Mouse (Mus musculus): ENCODE measurements at regions not wholly inside any gene's neighbourhood (a gene's known extent, or its start where the extent isn't known, plus 50 kb on each side); places are given as distances from the start of the nearest gene placed in this dataset.
"Not testable (repeated sequence)": the region's sequence is repeated elsewhere in the genome, so short reads cannot be mapped to it uniquely, and the experiment has no call there.

DNA sequence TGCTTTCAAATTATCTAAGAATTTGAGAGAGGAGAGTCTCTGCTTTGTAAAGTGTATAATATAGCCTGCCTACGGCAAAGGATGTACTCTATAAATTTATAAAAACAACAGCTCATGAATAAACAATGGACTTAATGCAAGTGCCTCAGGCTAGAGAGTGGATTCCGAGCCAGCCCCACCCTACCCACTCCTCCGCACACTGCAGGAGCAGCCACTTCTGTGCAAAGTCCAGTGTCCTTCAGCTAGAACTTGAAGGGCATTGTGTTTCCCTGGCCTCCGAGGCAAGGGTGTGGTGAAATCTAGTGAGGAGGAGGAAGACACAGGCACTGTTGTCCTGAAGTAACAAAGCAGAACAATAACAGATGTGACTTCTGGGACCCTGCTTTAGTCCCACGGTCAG lies 98.4 kb upstream of the Arl4c start:
- ATAC-seq (ENCODE audit: low FRiP score) (no peak), DNase-seq (ENCODE audit: low spot score) (no peak)
- H3K27ac ChIP-seq, result no peak overlapping the region
- no peak overlapping the region for H3K9ac ChIP-seq
- H3K36me3 ChIP-seq (replicated peaks; ENCODE audit: control insufficient read depth, insufficient read depth), result no peaks in the 10 kb centered on the region
- H3K27me3 ChIP-seq (ENCODE audit: control insufficient read depth, insufficient read depth, low read length), result no peaks in the 10 kb centered on the region
- no peaks in the 10 kb centered on the region; the same call in 1 of the 2 replicates for H3K4me1 ChIP-seq (replicated peaks; ENCODE audit: control insufficient read depth, insufficient read depth, low read length)
- H3K9me3 ChIP-seq (ENCODE audit: control insufficient read depth, low read length), result no peaks in the 10 kb centered on the region
- no peak overlapping the region for H3K4me3 ChIP-seq (replicated peaks; ENCODE audit: low read length)
- 30% methylated on average over 5 of the region's 5 CpGs for WGBS
- H3K4me2 ChIP-seq (replicated peaks), result no peak overlapping the region

DNA sequence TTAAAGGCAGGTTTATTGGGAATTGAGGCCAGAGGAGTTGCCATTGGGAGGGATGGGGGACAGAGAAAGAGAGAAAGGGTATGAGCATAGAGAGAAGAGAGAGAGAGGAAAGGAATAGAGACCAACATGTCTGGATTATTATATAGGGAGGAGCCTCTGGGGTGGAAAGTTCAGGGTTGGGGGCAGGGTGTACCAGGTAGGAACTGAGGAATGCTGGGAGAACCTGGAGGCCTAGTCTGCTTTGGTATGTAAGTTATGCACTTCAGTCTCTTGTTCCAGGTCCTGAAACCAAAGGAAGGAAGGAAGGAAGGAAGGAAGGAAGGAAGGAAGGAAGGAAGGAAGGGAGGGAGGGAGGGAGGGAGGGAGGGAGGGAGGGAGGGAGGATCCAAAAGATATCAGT lies 99.1 kb upstream of the Arl4c start:
- H3K9me3 ChIP-seq (ENCODE audit: control insufficient read depth, low read length); DNase-seq (ENCODE audit: low spot score); H3K4me2 ChIP-seq (replicated peaks); H3K36me3 ChIP-seq (replicated peaks; ENCODE audit: control insufficient read depth, insufficient read depth); H3K4me3 ChIP-seq (replicated peaks; ENCODE audit: low read length); ATAC-seq (ENCODE audit: low FRiP score); H3K27me3 ChIP-seq (ENCODE audit: control insufficient read depth, insufficient read depth, low read length); H3K27ac ChIP-seq; H3K9ac ChIP-seq; H3K4me1 ChIP-seq (replicated peaks; ENCODE audit: control insufficient read depth, insufficient read depth, low read length): not testable (repeated sequence)

DNA sequence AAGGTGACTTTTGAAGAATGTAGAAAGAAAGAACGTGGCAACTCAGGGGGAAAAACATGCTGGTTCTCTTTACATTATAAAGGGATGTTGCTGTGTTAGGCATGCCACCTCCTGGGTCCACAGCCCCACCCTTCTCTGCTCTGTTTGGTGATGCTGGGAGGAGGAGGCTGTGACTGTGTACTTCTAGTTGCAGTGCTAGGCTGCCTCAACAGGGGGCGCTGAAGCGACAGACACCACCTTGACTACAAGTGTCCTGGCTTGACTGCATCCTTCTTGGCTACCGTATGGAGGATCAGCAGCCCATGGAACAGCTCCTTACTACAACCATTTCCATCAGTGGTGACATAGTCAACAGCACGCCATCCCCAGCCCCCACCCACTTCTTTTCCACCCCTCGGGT lies 104.9 kb upstream of the Arl4c start:
- H3K9ac ChIP-seq, result no peak overlapping the region
- no peak overlapping the region for H3K27ac ChIP-seq
- H3K27me3 ChIP-seq (ENCODE audit: control insufficient read depth, insufficient read depth, low read length), result no peaks in the 10 kb centered on the region
- no peak for ATAC-seq (ENCODE audit: low FRiP score)
- DNase-seq (ENCODE audit: low spot score), result no peak
- no peak overlapping the region for H3K4me2 ChIP-seq (replicated peaks)
- 57% methylated on average over 6 of the region's 6 CpGs for WGBS
- no peaks in the 10 kb centered on the region for H3K4me1 ChIP-seq (replicated peaks; ENCODE audit: control insufficient read depth, insufficient read depth, low read length)
- no peak overlapping the region for H3K4me3 ChIP-seq (replicated peaks; ENCODE audit: low read length)
- H3K36me3 ChIP-seq (replicated peaks; ENCODE audit: control insufficient read depth, insufficient read depth), result no peaks in the 10 kb centered on the region
- no peaks in the 10 kb centered on the region for H3K9me3 ChIP-seq (ENCODE audit: control insufficient read depth, low read length)

DNA sequence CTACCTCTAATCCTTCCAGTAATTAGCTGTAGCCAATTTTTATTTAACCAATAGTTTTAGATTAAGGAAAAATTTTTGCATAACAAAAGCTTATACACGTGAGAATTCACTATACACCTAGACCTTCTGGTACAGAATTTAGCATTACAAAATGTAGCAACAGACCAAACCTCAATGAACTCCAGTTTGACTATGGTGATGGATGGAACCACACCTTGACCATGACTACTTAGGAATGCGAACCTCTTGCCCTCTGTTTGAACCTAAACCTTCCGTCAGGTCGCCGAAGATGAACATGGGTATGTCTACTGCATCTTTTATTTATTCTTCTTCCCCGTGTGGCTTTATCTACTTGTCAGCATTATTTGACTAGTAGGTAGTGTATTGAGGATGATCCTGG lies 105.9 kb upstream of the Arl4c start:
- DNase-seq (ENCODE audit: low spot score), result no peak
- Histone ChIP-seq H3K4me2 (replicated peaks) (no peak overlapping the region), H3K9ac (no peak overlapping the region), H3K36me3 (replicated peaks; ENCODE audit: control insufficient read depth, insufficient read depth) (no peaks in the 10 kb centered on the region), H3K4me1 (replicated peaks; ENCODE audit: control insufficient read depth, insufficient read depth, low read length) (no peaks in the 10 kb centered on the region; the same call in 1 of the 2 replicates), H3K27me3 (ENCODE audit: control insufficient read depth, insufficient read depth, low read length) (no peaks in the 10 kb centered on the region), H3K4me3 (replicated peaks; ENCODE audit: low read length) (no peak overlapping the region), H3K9me3 (ENCODE audit: control insufficient read depth, low read length) (no peaks in the 10 kb centered on the region), H3K27ac (no peak overlapping the region)
- 91% methylated on average over 6 of the region's 6 CpGs for WGBS
- no peak for ATAC-seq (ENCODE audit: low FRiP score)

DNA sequence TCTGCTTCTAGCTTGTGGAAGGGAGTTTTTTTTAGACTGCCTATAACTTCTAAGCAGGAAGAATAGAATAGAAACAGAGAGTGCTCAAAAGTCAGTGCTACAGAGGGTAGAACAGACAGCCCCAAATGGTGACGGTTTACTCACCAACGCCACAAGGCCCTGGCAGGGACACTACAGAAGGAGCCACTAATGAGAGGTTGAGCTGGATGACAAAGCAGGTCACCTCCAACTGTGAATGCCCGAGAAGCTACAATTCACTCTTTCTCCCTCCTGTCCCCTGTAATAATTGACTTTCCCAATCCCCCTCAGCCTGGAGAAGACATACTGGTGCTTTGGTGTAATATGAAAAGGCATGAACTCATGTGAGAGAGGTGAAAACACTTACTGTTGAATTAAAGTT lies 106.5 kb upstream of the Arl4c start:
- H3K36me3 ChIP-seq (replicated peaks; ENCODE audit: control insufficient read depth, insufficient read depth), result no peaks in the 10 kb centered on the region
- H3K9ac ChIP-seq, result no peak overlapping the region
- peaks cover 6% of the 10 kb centered on the region for H3K4me1 ChIP-seq (replicated peaks; ENCODE audit: control insufficient read depth, insufficient read depth, low read length)
- H3K4me2 ChIP-seq (replicated peaks), result no peak overlapping the region
- no peak overlapping the region for H3K27ac ChIP-seq
- no peak overlapping the region for H3K4me3 ChIP-seq (replicated peaks; ENCODE audit: low read length)
- ATAC-seq (ENCODE audit: low FRiP score) (no peak), DNase-seq (ENCODE audit: low spot score) (no peak)
- no peaks in the 10 kb centered on the region for H3K27me3 ChIP-seq (ENCODE audit: control insufficient read depth, insufficient read depth, low read length)
- 38% methylated on average over 3 of the region's 3 CpGs for WGBS
- no peaks in the 10 kb centered on the region for H3K9me3 ChIP-seq (ENCODE audit: control insufficient read depth, low read length)

DNA sequence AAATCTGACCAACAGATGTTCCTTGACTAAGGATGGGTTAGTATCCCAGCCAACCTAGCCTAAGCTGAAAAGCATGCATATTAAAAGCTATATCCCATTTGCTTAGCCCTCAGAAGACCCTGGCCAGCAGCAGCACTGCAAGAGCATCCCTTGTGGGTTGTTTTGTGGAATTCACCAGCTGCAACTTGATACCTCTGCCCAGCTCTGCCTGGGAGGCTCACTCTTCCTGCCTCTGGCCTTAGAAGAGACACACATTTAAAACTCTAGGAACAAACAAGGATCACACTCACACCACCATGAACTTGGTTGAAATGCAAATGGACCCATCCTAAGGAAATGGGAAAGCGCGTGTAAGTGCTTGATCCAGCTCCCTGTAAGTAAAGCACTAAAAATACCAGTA lies 107.7 kb upstream of the Arl4c start:
- Histone ChIP-seq H3K9ac (no peak overlapping the region), H3K27ac (no peak overlapping the region), H3K27me3 (ENCODE audit: control insufficient read depth, insufficient read depth, low read length) (no peaks in the 10 kb centered on the region), H3K4me3 (replicated peaks; ENCODE audit: low read length) (no peak overlapping the region), H3K9me3 (ENCODE audit: control insufficient read depth, low read length) (no peaks in the 10 kb centered on the region), H3K4me1 (replicated peaks; ENCODE audit: control insufficient read depth, insufficient read depth, low read length) (peaks cover 10% of the 10 kb centered on the region), H3K36me3 (replicated peaks; ENCODE audit: control insufficient read depth, insufficient read depth) (no peaks in the 10 kb centered on the region), H3K4me2 (replicated peaks) (no peak overlapping the region)
- ATAC-seq (ENCODE audit: low FRiP score) (no peak), DNase-seq (ENCODE audit: low spot score) (no peak)
- 55% methylated on average over 2 of the region's 2 CpGs for WGBS

DNA sequence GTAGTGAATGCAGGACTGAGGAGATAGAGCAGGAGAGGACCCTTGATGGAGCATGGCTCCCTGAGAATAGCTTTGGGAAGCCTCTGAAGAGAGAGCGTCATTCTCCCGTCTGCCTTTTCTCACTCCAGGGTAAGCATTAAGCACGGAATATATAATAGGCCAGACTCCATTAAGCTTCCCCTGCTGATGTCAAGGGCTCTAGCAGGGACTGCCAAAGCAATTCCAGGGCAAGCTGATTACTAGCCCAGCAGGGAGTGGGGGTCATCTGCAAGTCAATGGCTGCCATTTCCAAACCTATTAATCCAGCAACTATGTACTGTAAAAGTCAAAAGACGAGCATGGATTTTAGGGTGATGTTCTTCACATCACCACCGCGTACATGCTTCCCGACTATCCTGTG lies 111.2 kb upstream of the Arl4c start:
- no peak overlapping the region for H3K4me3 ChIP-seq (replicated peaks; ENCODE audit: low read length)
- peaks cover 10% of the 10 kb centered on the region for H3K4me1 ChIP-seq (replicated peaks; ENCODE audit: control insufficient read depth, insufficient read depth, low read length)
- H3K9me3 ChIP-seq (ENCODE audit: control insufficient read depth, low read length), result no peaks in the 10 kb centered on the region
- no peak overlapping the region for H3K9ac ChIP-seq
- WGBS, result 28% methylated on average over 7 of the region's 7 CpGs
- no peak overlapping the region for H3K27ac ChIP-seq
- H3K27me3 ChIP-seq (ENCODE audit: control insufficient read depth, insufficient read depth, low read length), result no peaks in the 10 kb centered on the region
- peak; percentile 43; the same call in 1 of the 2 replicates for ATAC-seq (ENCODE audit: low FRiP score)
- H3K4me2 ChIP-seq (replicated peaks), result no peak overlapping the region
- no peaks in the 10 kb centered on the region for H3K36me3 ChIP-seq (replicated peaks; ENCODE audit: control insufficient read depth, insufficient read depth)
- DNase-seq (ENCODE audit: low spot score), result no peak

DNA sequence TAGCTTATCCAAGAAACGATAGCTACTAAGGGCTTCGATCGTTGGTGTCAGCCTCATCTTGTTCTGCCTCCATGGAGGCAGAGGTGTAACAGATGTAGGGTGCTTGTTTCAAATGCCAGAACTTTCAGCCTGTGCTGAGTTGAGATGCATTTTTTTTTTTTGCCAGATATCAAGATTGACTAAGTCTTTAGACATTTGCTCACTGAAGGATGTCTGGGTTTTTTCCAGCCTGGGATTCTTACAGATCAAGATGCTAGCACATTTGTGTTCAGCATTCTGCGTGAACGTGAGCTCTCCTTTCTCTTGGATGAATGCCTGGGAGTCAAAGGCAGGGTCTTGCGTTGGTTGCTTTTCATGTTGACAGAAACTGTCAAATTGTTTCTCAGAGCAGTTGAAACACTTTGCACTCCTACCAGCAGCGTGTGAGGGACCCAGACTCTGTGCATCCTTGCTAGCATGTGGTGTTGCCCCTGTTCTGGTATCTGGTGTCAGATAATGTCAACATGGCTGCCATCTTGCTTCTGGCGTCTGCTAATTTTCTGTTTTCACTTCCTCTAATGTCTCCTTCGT lies 114.4 kb upstream of the Arl4c start:
- Histone ChIP-seq H3K27me3 (ENCODE audit: control insufficient read depth, insufficient read depth, low read length) (no peaks in the 10 kb centered on the region), H3K36me3 (replicated peaks; ENCODE audit: control insufficient read depth, insufficient read depth) (no peaks in the 10 kb centered on the region), H3K9me3 (ENCODE audit: control insufficient read depth, low read length) (no peaks in the 10 kb centered on the region), H3K4me1 (replicated peaks; ENCODE audit: control insufficient read depth, insufficient read depth, low read length) (peaks cover 10% of the 10 kb centered on the region), H3K4me2 (replicated peaks) (no peak overlapping the region), H3K4me3 (replicated peaks; ENCODE audit: low read length) (no peak overlapping the region), H3K27ac (no peak overlapping the region), H3K9ac (no peak overlapping the region)
- no peak for DNase-seq (ENCODE audit: low spot score)
- ATAC-seq (ENCODE audit: low FRiP score), result no peak
- WGBS, result 87% methylated on average over 9 of the region's 9 CpGs

DNA sequence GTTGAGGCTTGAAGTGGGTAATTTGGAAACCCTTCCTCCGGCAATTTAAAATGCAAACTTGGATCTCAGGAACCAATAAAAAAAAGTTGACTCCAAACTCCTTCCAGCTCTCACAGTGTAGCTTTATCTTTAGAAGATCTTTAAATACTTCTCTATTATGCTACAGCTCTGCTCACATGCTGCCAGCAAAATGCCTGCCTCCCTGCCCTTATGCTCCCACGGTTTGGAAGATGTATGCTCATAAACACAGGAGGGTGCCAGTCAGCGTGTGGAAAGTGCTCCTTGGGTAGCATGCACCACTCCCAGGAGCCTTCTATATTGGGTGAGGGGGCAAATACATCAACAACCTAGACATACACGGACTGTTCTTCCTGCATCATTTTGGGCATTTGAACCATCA lies 123.2 kb upstream of the Arl4c start:
- H3K4me2 ChIP-seq (replicated peaks), result no peak overlapping the region
- H3K4me3 ChIP-seq (replicated peaks; ENCODE audit: low read length), result no peak overlapping the region
- no peak overlapping the region for H3K27ac ChIP-seq
- no peak for ATAC-seq (ENCODE audit: low FRiP score)
- no peaks in the 10 kb centered on the region for H3K36me3 ChIP-seq (replicated peaks; ENCODE audit: control insufficient read depth, insufficient read depth)
- no peak overlapping the region for H3K9ac ChIP-seq
- 86% methylated on average over 4 of the region's 4 CpGs for WGBS
- DNase-seq (ENCODE audit: low spot score), result no peak
- no peaks in the 10 kb centered on the region for H3K4me1 ChIP-seq (replicated peaks; ENCODE audit: control insufficient read depth, insufficient read depth, low read length)
- H3K27me3 ChIP-seq (ENCODE audit: control insufficient read depth, insufficient read depth, low read length), result no peaks in the 10 kb centered on the region
- no peaks in the 10 kb centered on the region for H3K9me3 ChIP-seq (ENCODE audit: control insufficient read depth, low read length)

DNA sequence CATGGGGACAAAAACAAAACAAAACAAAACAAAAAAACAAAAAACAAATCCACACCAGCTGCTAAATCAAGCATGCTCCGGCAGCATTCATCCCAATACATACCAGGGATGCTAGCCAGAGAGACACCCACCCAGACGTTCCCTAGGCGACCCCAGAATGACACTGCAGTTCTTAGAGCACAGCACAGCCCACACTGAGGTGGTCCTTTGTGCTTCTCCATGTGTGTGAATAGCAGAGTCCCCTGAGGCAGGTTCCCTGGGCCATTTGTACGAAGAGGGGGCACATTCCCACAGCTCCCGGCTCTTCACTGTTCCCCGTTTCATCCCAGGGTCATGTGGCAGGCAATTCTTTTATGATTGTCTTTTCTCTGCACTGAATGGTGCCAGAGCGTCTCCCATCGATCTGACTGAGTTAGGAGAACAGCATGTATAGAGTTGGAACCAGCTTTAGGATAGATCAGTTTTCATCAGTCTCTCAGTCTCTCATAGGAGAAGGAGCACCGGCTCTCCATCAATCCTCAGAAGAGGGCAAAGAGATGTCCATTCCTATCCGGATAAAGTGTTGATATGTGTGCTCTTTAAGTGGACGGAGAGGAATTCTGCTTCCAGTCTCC lies 136.7 kb upstream of the Arl4c start:
- Histone ChIP-seq H3K36me3 (replicated peaks; ENCODE audit: control insufficient read depth, insufficient read depth) (no peaks in the 10 kb centered on the region), H3K4me2 (replicated peaks) (no peak overlapping the region), H3K27me3 (ENCODE audit: control insufficient read depth, insufficient read depth, low read length) (no peaks in the 10 kb centered on the region), H3K9ac (no peak overlapping the region), H3K4me3 (replicated peaks; ENCODE audit: low read length) (no peak overlapping the region), H3K27ac (0 out of 2 replicates have a peak overlapping the region, but pooled peaks have one; percentile 9), H3K4me1 (replicated peaks; ENCODE audit: control insufficient read depth, insufficient read depth, low read length) (peaks cover 10% of the 10 kb centered on the region; the same call in 1 of the 2 replicates), H3K9me3 (ENCODE audit: control insufficient read depth, low read length) (no peaks in the 10 kb centered on the region)
- DNase-seq (ENCODE audit: low spot score) (no peak), ATAC-seq (ENCODE audit: low FRiP score) (peak; percentile 49)
- 15% methylated on average over 11 of the region's 11 CpGs for WGBS
